Mouse (Mus musculus) kidney, postnatal 4 days (tissue): ENCODE results near the gene Ift43.

Source experiments
- DNase-seq, 2 experiments: peaks; one replicate each; pipeline ENCODE4 v3.0.0; 2021; ENCODE audit warnings: mixed read lengths in 2 of 2

Gene Ift43

GRCm38 (mm10) chr12:86176675-86177339 lies 94.5 kb downstream of the Ift43 start:
- DNase-seq: no peak

DNA sequence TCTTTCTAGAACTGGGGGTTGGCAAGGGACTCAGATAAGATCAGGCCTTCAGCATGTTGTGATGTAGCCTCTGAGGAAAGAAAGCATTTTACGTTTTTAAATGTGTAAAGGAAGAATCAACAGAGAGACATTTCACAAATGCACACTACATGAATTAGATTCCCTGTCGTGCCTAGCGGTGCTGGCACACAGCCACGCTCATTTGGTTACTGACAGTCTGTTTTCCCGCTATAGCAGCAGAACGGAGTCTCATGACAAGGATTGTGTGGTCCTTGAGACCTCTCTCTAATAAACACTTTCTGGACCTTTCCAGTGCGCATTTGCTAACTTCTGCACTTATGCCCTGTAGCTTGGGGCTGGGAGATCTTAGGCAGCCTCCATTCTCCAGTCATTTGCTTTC lies 96.9 kb downstream of the Ift43 start:
- no peak for DNase-seq

- no peak for DNase-seq
These were observed 99.0 kb downstream of the Ift43 start for GRCm38 (mm10) chr12:86181320-86181751.

- no peak for DNase-seq
These were observed 99.5 kb downstream of the Ift43 start for GRCm38 (mm10) chr12:86181879-86182278.

- DNase-seq: no peak
These were observed 100.1 kb downstream of the Ift43 start for GRCm38 (mm10) chr12:86182414-86182813.

DNA sequence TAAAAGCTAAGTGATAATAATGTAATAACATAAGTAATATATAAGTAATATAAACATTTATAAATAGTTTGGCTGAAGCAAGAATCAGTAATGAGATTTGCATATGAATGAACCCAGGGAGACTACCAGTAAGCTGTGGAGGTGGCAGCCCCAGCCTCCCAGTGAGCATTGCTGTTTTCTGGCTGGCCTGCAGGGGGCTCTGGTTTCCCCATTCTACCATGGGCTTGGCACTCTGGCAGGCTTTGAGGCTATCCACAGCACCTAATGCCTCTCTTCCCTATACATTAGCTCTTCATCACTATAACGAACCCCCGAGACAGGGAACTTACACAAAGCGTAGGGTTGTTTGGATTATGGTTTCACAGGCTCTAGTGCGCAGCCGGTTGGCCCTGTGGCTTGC lies 105.8 kb downstream of the Ift43 start:
- peak; percentile 32 to 37 for DNase-seq

GRCm38 (mm10) chr12:86189601-86190323 lies 107.4 kb downstream of the Ift43 start:
- peak; percentile 75 to 76 for DNase-seq

GRCm38 (mm10) chr12:86192036-86192449 lies 109.7 kb downstream of the Ift43 start:
- DNase-seq: peak; percentile 18 to 25

DNA sequence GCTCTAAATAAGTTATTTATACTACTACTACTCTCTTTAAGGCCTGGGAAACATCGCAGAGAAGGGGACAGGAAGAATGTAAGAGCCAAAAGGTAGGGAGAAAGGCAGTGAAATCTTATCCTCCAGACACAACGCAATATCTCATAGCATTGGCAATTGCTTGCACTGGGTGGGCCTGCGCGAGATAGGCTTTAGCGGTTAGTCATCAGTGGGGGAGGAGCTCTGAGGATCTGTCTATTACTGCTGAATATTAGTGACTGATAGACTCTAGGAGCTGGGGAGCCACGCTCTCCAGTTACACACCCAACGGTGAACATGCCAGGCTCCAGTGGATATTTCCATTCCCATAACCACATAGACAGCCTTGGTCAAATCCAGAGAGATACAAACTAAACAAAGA lies 114.6 kb downstream of the Ift43 start:
- no peak for DNase-seq

DNA sequence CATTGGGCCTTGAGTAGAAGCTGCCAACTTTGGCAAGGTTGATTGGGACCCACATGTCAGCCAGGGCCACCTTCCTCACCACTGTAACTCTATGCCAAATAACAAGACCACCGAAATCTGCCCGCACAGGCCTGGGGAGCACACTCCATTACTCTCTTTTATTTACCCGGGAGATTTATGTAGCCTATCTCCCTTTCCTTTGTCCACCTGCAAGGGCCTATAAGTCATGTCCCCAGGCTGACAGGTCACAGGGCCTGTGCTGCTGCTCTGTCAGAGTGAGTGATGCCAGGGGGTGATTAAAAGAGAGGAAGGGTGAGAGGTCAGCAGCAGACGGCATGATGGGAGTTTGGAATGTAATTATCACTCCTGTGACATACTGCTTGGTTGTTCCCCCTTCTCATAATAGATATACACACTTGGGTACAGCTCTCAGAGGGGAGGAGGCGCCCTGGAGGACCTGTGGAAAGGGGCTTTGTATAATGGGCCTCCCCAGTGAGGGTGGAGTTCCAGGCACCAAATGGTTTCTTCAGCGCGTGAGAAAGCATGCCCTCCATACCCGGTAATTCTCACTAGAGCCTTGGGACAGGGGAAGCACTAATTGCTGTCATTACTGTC lies 121.2 kb downstream of the Ift43 start:
- DNase-seq: no peak

DNA sequence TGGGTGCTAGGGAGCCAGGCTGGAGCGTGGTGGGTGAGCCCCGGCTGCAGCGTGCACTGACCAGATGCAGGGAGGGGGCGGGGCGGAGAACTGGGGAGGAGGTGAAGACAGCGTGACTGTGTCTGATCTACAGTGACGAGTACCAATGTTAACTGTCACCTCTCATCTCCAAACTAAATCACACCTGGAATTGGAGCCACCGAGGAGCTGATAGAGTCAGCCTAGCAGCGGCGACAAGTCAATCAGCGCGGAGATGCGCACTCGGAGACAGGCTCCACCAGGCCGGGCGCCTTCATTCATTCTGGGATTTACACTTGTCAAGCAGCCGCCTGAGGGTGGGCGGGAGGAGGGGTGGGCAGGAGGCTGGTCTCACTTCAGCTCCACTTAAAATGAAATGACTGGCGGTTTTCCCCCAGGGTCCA lies 128.8 kb downstream of the Ift43 start:
- no peak for DNase-seq
